Mouse (Mus musculus) heart, postnatal 0 days (tissue): ENCODE results near the gene Map2k4. TPM values are rescaled to one million over a fixed set of nuclear protein-coding genes. Genes with fewer than 3 reads are reported as not detected.
A peak's percentile ranks its signal among the peaks of the same experiment; 100 is the strongest.

Experiments
- ATAC-seq: fragments of 200-750 bp; cut with Nextera tagmentation; 2 replicates; pipeline ENCODE4 v1.8.0; 2017; ENCODE audit warnings: low read depth, moderate number of reproducible peaks, moderate library complexity; ENCODE audit not compliant: insufficient read depth
- DNase-seq: peaks from one replicate; pipeline ENCODE4 v3.0.0-alpha.2; 2016; ENCODE audit warnings: low spot score
- H3K27ac ChIP-seq: fragments of 300-500 bp; sonication (generic); 2 replicates; pipeline ENCODE4 v1.5.1; 2014; ENCODE audit warnings: low read depth, mild to moderate bottlenecking
- H3K27me3 ChIP-seq: fragments of 300-500 bp; sonication (generic); 2 replicates; pipeline ENCODE4 v1.6.1; 2014; ENCODE audit warnings: low read length, mixed read lengths; ENCODE audit not compliant: control insufficient read depth, insufficient read depth
- H3K36me3 ChIP-seq: fragments of 300-500 bp; sonication (generic); replicated peaks from 2 replicates; pipeline ENCODE4 v1.6.1; 2014; ENCODE audit warnings: low read length, mixed read lengths; ENCODE audit not compliant: control insufficient read depth, insufficient read depth
- H3K4me1 ChIP-seq: fragments of 300-500 bp; sonication (generic); 2 replicates; pipeline ENCODE4 v1.6.1; 2014; ENCODE audit warnings: antibody characterized with exemption; ENCODE audit not compliant: control insufficient read depth, insufficient read depth
- H3K4me2 ChIP-seq: fragments of 300-500 bp; sonication (generic); 2 replicates; pipeline ENCODE4 v1.6.1; 2014; ENCODE audit warnings: low read depth, mild to moderate bottlenecking, low read length, moderate library complexity
- H3K4me3 ChIP-seq: fragments of 300-500 bp; sonication (generic); 2 replicates; pipeline ENCODE4 v1.5.1; 2014; ENCODE audit warnings: low read depth, low read length
- H3K9ac ChIP-seq: fragments of 300-500 bp; sonication (generic); replicated peaks from 2 replicates; pipeline ENCODE4 v1.6.1; 2014; ENCODE audit warnings: low read depth, low read length, mixed read lengths
- H3K9me3 ChIP-seq: fragments of 300-500 bp; sonication (generic); replicated peaks from 2 replicates; pipeline ENCODE4 v1.6.1; 2016; ENCODE audit warnings: low read length; ENCODE audit not compliant: control insufficient read depth
- CTCF ChIP-seq: IDR thresholded peaks from 2 replicates; pipeline ENCODE4 v1.5.1; 2016; ENCODE audit warnings: antibody characterized with exemption, control low read depth, low read depth
- EP300 ChIP-seq: IDR thresholded peaks from 2 replicates; pipeline ENCODE4 v1.6.1; 2016; ENCODE audit warnings: antibody characterized with exemption, low read depth
- WGBS: fragments of 180-500 bp; shearing (Covaris S2); extraction: QIAGEN DNeasy Blood & Tissue Kit; methylation state at CpG from one replicate; pipeline ENCODE4 v1.1.7; 2014; 5-methylcytosine and 5-hydroxymethylcytosine counted together
- polyA plus RNA-seq: library from polyadenylated mRNA; unstranded; fragments of >200 nt; fragmentation: Nextera tagmentation; extraction: Ambion mirVana; gene quantifications from 2 replicates; pipeline ENCODE4 v1.2.1, GENCODE M21; 2015
- total RNA-seq: library from RNA; depleted of rRNA; stranded (reverse); fragments of >200 nt; gene quantifications from 2 replicates; pipeline ENCODE4 v1.2.3, GENCODE M21; 2014; ENCODE audit warnings: low replicate concordance

Gene Map2k4
- total and polyA plus RNA-seq, 2 experiments from 2014 or later, result 55.5 to 105 TPM

- no peak overlapping the region for H3K4me3 ChIP-seq
- no peaks in the 10 kb centered on the region for H3K27me3 ChIP-seq
- H3K27ac ChIP-seq, result no peak overlapping the region
- H3K9ac ChIP-seq, result no peak overlapping the region
- H3K4me2 ChIP-seq, result no peak overlapping the region
- peaks cover 30% of the 10 kb centered on the region for H3K4me1 ChIP-seq
- H3K36me3 ChIP-seq, result peaks cover 5% of the 10 kb centered on the region; the same call in 1 of the 2 replicates
- DNase-seq (no peak), ATAC-seq (no peak)
- H3K9me3 ChIP-seq, result no peaks in the 10 kb centered on the region
- TF ChIP-seq EP300 (no peak), CTCF (no peak)
- 76% methylated on average over 3 of the region's 3 CpGs for WGBS
Measured at GRCm38 (mm10) chr11:65781596-65781995, 6.5 kb downstream of the Map2k4 start.

DNA sequence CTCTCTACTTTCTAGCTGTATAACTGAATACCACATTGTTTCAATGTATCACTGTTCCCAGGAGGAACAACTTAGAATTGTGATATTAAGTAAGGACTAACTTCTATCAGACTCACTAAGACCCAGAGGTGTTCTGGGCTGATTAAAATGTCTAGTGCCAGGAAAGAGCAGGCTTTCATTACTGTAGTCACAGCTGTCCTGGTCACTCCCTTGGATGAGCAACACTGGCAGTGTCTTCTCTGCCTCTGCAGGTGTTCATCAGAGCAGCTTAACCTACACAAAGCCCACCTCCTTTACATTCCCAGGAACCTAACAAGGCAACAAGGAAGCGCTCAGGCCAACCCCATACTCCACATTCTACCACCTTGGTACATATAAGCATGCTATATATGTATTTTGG, 8.5 kb downstream of the Map2k4 start:
- ATAC-seq (no peak), DNase-seq (no peak)
- 97% methylated on average over 1 of the region's 1 CpGs for WGBS
- H3K4me3 ChIP-seq, result no peak overlapping the region
- no peaks in the 10 kb centered on the region for H3K27me3 ChIP-seq
- H3K9me3 ChIP-seq, result no peaks in the 10 kb centered on the region
- no peak overlapping the region for H3K27ac ChIP-seq
- TF ChIP-seq CTCF (no peak), EP300 (no peak)
- H3K4me2 ChIP-seq, result no peak overlapping the region
- peaks cover 25% of the 10 kb centered on the region for H3K4me1 ChIP-seq
- no peak overlapping the region for H3K9ac ChIP-seq
- peaks cover 5% of the 10 kb centered on the region; the same call in 1 of the 2 replicates for H3K36me3 ChIP-seq

GRCm38 (mm10) chr11:65779066-65779465, 9.0 kb downstream of the Map2k4 start:
- no peaks in the 10 kb centered on the region for H3K27me3 ChIP-seq
- peaks cover 5% of the 10 kb centered on the region; the same call in 1 of the 2 replicates for H3K36me3 ChIP-seq
- no peak for ATAC-seq
- peak overlapping the region; percentile 30; the same call in 1 of the 2 replicates for H3K27ac ChIP-seq
- TF ChIP-seq CTCF (no peak), EP300 (no peak)
- WGBS, result 22% methylated on average over 1 of the region's 1 CpGs
- peaks cover 25% of the 10 kb centered on the region for H3K4me1 ChIP-seq
- H3K9me3 ChIP-seq, result no peaks in the 10 kb centered on the region
- peak; percentile 22 for DNase-seq
- H3K4me2 ChIP-seq, result no peak overlapping the region
- no peak overlapping the region for H3K4me3 ChIP-seq
- H3K9ac ChIP-seq, result no peak overlapping the region

DNA sequence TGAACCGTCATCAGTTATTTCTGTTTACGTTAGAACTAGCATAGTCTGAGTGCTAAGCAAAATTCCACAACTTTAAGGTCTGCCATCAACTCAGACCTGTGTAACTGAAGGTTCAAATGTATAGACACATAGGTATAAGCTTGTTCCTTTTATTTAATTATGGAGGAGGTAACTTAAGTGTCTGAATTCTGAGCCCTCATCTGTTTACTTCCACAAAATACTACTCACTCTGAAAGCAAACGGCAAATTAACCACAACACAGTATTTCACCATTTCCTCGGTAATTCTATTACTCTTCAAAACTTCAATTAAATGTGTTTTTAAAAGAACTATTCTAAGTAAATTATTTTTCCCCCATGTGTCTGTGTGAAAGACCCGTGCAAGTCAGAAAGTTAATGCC, 10.3 kb downstream of the Map2k4 start:
- Histone ChIP-seq H3K4me3 (no peak overlapping the region), H3K27me3 (no peaks in the 10 kb centered on the region), H3K27ac (no peak overlapping the region), H3K9ac (no peak overlapping the region), H3K9me3 (no peaks in the 10 kb centered on the region), H3K4me2 (no peak overlapping the region), H3K4me1 (peaks cover 29% of the 10 kb centered on the region), H3K36me3 (peaks cover 5% of the 10 kb centered on the region; the same call in 1 of the 2 replicates)
- no peak for DNase-seq
- TF ChIP-seq EP300 (no peak), CTCF (no peak)
- 61% methylated on average over 5 of the region's 5 CpGs for WGBS
- ATAC-seq, result no peak

- Histone ChIP-seq H3K4me3 (no peak overlapping the region), H3K4me2 (no peak overlapping the region), H3K9ac (no peak overlapping the region), H3K27ac (no peak overlapping the region), H3K27me3 (no peaks in the 10 kb centered on the region), H3K36me3 (peaks cover 5% of the 10 kb centered on the region; the same call in 1 of the 2 replicates), H3K4me1 (peaks cover 29% of the 10 kb centered on the region), H3K9me3 (no peaks in the 10 kb centered on the region)
- WGBS, result 32% methylated on average over 2 of the region's 2 CpGs
- TF ChIP-seq EP300, result no peak
- no peak for TF ChIP-seq CTCF
- ATAC-seq (no peak), DNase-seq (no peak)
Measured at GRCm38 (mm10) chr11:65776906-65777611, 11.0 kb downstream of the Map2k4 start.
